Mouse (Mus musculus) ES-E14 (cell line): Measurements from ENCODE around the gene Pik3ip1. TPM values are rescaled to one million over a fixed set of nuclear protein-coding genes. Genes with fewer than 3 reads are reported as not detected.

Experiments
- DNase-seq: peaks from one replicate; pipeline ENCODE4 v3.0.0-alpha.2; 2013; ENCODE audit warnings: low read depth, low spot score
- H3K27ac ChIP-seq: 2 replicates; pipeline ENCODE4 v1.5.1; 2012; ENCODE audit warnings: low read depth, mild to moderate bottlenecking, low read length, moderate library complexity, mixed read lengths; ENCODE audit not compliant: poor library complexity, insufficient read depth, severe bottlenecking
- H3K36me3 ChIP-seq: 2 replicates; pipeline ENCODE4 v1.6.1; 2012; ENCODE audit warnings: mild to moderate bottlenecking, low read length, moderate library complexity, mixed read lengths; ENCODE audit not compliant: control insufficient read depth, poor library complexity, insufficient read depth, severe bottlenecking
- H3K4me1 ChIP-seq, 2 experiments: fragments of 150-350 bp in 1 of 2; sonication (generic) in 1 of 2; 2 replicates each; pipeline ENCODE4 v1.6.1; 2012; ENCODE audit warnings: low read length in 2 of 2, mild to moderate bottlenecking in 1 of 2, mixed read lengths in 1 of 2; ENCODE audit not compliant: control insufficient read depth in 2 of 2, insufficient read depth in 2 of 2, poor library complexity in 1 of 2
- H3K4me3 ChIP-seq, 2 experiments: fragments of 150-350 bp in 1 of 2; sonication (generic) in 1 of 2; 2 replicates each; pipeline ENCODE4 v1.5.1; 2012; ENCODE audit warnings: low read length in 2 of 2, low read depth in 1 of 2, mild to moderate bottlenecking in 1 of 2, mixed read lengths in 1 of 2; ENCODE audit not compliant: insufficient read depth in 1 of 2, poor library complexity in 1 of 2, severe bottlenecking in 1 of 2
- H3K9ac ChIP-seq: 2 replicates; pipeline ENCODE4 v1.6.1; 2012; ENCODE audit warnings: low read depth, mild to moderate bottlenecking, low read length, mixed read lengths; ENCODE audit not compliant: poor library complexity, insufficient read depth, severe bottlenecking
- H3K9me3 ChIP-seq: fragments of 150-350 bp; sonication (generic); 2 replicates; pipeline ENCODE4 v1.6.1; 2012; ENCODE audit warnings: low read depth, mild to moderate bottlenecking, low read length; ENCODE audit not compliant: control insufficient read depth, insufficient read depth
- CHD2 ChIP-seq: IDR thresholded peaks from 2 replicates; pipeline ENCODE4 v1.6.1; 2014; ENCODE audit warnings: mild to moderate bottlenecking, low read depth, low read length, inconsistent platforms
- HCFC1 ChIP-seq: IDR thresholded peaks from 2 replicates; pipeline ENCODE4 v1.6.1; 2012; ENCODE audit warnings: low read length, inconsistent platforms, borderline replicate concordance; ENCODE audit not compliant: insufficient read depth
- MAFK ChIP-seq: IDR thresholded peaks from 2 replicates; pipeline ENCODE4 v1.6.1; 2014; ENCODE audit warnings: mild to moderate bottlenecking, low read depth, low read length, inconsistent platforms; ENCODE audit not compliant: insufficient read depth
- ZC3H11A ChIP-seq: IDR thresholded peaks from 2 replicates; pipeline ENCODE4 v1.6.1; 2012; ENCODE audit warnings: low read depth, mild to moderate bottlenecking, inconsistent platforms, low read length, borderline replicate concordance
- ZNF384 ChIP-seq: IDR thresholded peaks from 2 replicates; pipeline ENCODE4 v1.6.1; 2012; ENCODE audit warnings: low read depth, low read length, inconsistent platforms
- in situ Hi-C, 2 experiments: fragments of 600-800 bp; cut with MboI; formaldehyde crosslinking; loops; one replicate each; pipeline ENCODE4 v1.15.1; 2025; ENCODE audit warnings: low sequenced_read_pairs in 2 of 2, inconsistent platforms in 1 of 2; ENCODE audit not compliant: unreplicated experiment in 2 of 2
- total RNA-seq: library from RNA; depleted of rRNA; stranded (reverse); fragments of 300-350 nt; gene quantifications from 2 replicates; pipeline ENCODE4 v1.2.3, GENCODE M21; 2012

Gene Pik3ip1
- total RNA-seq, 1 experiment = 8.5 TPM

DNA sequence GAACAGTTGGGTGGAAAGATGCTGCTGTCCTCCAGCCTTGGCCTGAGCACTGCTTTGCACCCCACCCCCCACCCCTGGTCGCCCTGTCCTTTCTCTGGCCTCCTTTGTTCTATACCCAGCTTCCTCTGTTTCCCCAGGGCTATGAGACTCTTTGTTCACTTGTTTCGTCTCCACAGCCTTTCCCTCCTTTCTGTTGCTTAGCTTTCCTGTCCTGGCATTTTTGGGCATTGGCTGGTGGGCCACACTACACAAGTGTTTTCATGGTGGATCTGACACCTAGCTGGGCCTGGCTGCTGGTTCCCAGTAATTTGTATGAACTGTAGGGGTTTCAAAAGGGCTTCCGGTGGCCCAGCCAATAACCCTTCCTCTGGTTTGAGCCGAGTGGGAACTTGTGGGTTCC, 36.8 kb upstream of the Pik3ip1 start:
- peak overlapping the region; percentile 68 for H3K27ac ChIP-seq
- H3K9me3 ChIP-seq = no peaks in the 10 kb centered on the region
- peaks cover 0 to 2% of the 10 kb centered on the region in 2 experiments; a peak in 3 of 4 replicates for H3K4me1 ChIP-seq
- TF ChIP-seq ZC3H11A (no peak), MAFK (no peak), ZNF384 (no peak), CHD2 (no peak), HCFC1 (no peak)
- in situ Hi-C loops = no loop called here
- H3K4me3 ChIP-seq = peak overlapping the region; percentile 83 to 96; a peak in 3 of 4 replicates
- DNase-seq = no peak
- peaks cover 50% of the 10 kb centered on the region for H3K36me3 ChIP-seq
- H3K9ac ChIP-seq = peak overlapping the region; percentile 63; the same call in 1 of the 2 replicates

DNA sequence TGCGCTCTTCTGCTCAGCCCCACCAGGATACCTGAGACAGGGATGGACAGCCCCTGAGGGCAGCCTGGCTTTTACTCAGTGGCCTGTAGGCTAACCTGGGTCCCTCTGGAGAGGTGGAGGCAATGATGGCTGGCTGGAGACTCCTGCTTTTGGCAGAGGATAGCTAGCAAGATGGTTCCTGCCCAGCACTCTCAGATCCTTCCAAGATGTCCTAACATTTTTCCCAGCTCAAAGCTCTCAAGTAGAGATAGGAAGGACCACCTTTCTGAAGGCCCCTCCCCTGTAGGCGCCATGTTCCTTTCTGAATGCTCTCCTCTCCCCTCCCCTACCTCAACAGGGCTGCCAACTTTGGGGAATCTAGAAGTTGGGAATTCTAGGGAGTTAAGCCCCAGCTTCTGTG, 35.6 kb upstream of the Pik3ip1 start:
- Histone ChIP-seq H3K27ac (no peak overlapping the region), H3K36me3 (peaks cover 63% of the 10 kb centered on the region), H3K4me3 (peak overlapping the region in 1 of 2 experiments; percentile 96; a peak in 1 of 4 replicates), H3K9me3 (no peaks in the 10 kb centered on the region), H3K4me1 (peaks cover 0 to 5% of the 10 kb centered on the region in 2 experiments; a peak in 3 of 4 replicates), H3K9ac (peak overlapping the region; percentile 63; the same call in 1 of the 2 replicates)
- in situ Hi-C loops = no loop called here
- no peak for DNase-seq
- no peak for TF ChIP-seq ZC3H11A
- TF ChIP-seq MAFK = no peak
- no peak for TF ChIP-seq ZNF384
- TF ChIP-seq CHD2 = no peak
- TF ChIP-seq HCFC1 = no peak

DNA sequence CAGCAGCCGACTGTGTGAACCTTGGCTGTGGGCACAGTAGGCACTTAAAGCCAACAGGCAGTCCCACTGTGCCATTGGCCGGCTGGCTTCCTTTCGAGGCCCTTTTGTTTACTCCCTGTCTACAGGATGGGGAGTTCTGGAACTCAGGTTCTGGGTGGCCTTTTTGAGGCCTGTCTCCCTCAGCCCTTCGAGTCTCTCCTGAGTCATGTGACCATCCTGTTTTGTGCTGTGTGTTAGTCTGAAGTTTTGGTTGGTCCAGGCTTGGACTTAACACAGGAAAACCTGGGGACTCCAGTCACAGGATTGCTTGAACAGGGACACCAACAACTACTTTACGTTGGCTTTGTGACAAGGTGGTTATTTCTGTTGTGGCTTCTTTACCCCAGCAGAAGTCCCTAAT, 34.1 kb upstream of the Pik3ip1 start:
- Histone ChIP-seq H3K4me3 (no peak overlapping the region), H3K4me1 (peaks cover 0 to 8% of the 10 kb centered on the region in 2 experiments; a peak in 3 of 4 replicates), H3K9me3 (no peaks in the 10 kb centered on the region), H3K27ac (no peak overlapping the region), H3K36me3 (peaks cover 68% of the 10 kb centered on the region), H3K9ac (no peak overlapping the region)
- TF ChIP-seq ZC3H11A = no peak
- TF ChIP-seq HCFC1 = no peak
- TF ChIP-seq MAFK = no peak
- no peak for TF ChIP-seq CHD2
- TF ChIP-seq ZNF384 = no peak
- no peak for DNase-seq
- in situ Hi-C loops = no loop called here

DNA sequence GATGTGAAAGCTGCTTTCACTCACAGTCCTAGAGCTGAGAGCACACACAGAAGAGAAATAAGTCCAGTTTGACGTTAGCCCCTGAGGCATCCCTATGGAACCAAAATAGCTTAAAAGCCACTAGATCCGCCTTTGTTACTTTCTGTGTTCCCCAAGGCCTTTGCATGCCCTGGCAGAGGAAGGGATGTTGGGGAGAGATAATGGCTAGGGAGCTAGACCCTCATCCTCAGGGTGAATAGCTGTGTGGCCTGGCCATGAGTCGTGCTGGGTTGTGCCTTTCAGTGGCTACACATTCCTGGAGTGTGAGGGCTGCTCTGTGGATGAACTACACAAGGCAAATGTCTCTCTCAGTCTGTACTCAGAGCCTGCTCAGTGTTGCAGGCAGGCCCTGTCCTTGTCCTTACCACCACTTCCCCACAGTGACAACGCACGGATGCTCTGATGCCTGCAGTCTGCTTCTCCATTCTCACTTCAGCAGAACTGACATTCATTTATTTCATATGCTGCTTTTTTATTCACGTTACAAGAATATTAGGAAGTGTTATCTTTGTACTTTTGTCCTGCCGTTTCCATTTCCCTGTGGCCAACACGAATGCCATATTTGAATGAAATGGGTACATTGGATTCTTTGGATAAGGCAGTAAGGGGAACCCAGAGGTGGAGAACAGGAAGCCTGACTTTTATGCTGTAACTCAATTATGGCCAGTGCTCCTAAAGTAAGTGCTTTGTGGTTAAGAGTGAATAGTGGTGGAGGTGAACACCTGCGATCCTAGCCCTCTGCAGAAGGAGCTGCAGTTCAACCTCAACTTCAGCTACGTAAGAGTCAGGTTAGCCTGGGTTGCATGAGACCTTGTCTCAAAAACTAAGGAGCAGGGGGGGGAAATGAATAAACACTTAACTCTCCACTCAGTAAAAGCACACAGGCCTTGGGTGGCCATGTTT, 32.1 kb upstream of the Pik3ip1 start:
- no peak for DNase-seq
- Histone ChIP-seq H3K9me3 (no peaks in the 10 kb centered on the region), H3K36me3 (peaks cover 75% of the 10 kb centered on the region), H3K27ac (no peak overlapping the region), H3K9ac (no peak overlapping the region), H3K4me3 (no peak overlapping the region), H3K4me1 (peaks cover 0 to 9% of the 10 kb centered on the region in 2 experiments; a peak in 3 of 4 replicates)
- in situ Hi-C loops = no loop called here
- no peak for TF ChIP-seq HCFC1
